18 mouse cellular contexts compared by ENCODE assay signal in genomic region chr4:46883546-46883945, GRCm38 (mm10).
DNase-seq lines count a peak whose midpoint lies in the region; ATAC-seq and TF ChIP-seq lines count a peak whose summit lies in the region.
"Had no signal": no experiment of that assay in that cellular context is flagged by ENCODE, and none has a peak within 500 bp of the region (broad histone marks: within the 10 kb centered on the region; RNA-seq: fewer than 3 reads in every experiment).

No protein-coding gene starts in this region.

- 80% methylated on average over 9 of the region's 9 CpGs for WGBS in forebrain, embryonic 13.5 days
- WGBS in forebrain, embryonic 11.5 days, result 87% methylated on average over 9 of the region's 9 CpGs
- 66% methylated on average over 9 of the region's 9 CpGs for WGBS in hindbrain, embryonic 15.5 days
- 51% methylated on average over 9 of the region's 9 CpGs for WGBS in hindbrain, postnatal 0 days
- 88% methylated on average over 9 of the region's 9 CpGs for WGBS in midbrain, embryonic 13.5 days
- 86% methylated on average over 9 of the region's 9 CpGs for WGBS in midbrain, embryonic 11.5 days

- no peak for TF ChIP-seq CTCF in hindbrain, postnatal 0 days (IDR thresholded peaks at IDR 0.05; ENCODE audit: low read depth)

- no peaks in the 10 kb centered on the region for H3K36me3 ChIP-seq in forebrain, embryonic 13.5 days (ENCODE audit: poor library complexity, severe bottlenecking)
- no peaks in the 10 kb centered on the region for H3K36me3 ChIP-seq in forebrain, embryonic 11.5 days (ENCODE audit: control insufficient read depth, insufficient read depth, low read length)
- no peaks in the 10 kb centered on the region for H3K36me3 ChIP-seq in hindbrain, embryonic 15.5 days
- H3K36me3 ChIP-seq in hindbrain, postnatal 0 days (ENCODE audit: insufficient read depth, low read length), result no peaks in the 10 kb centered on the region
- no peaks in the 10 kb centered on the region for H3K36me3 ChIP-seq in midbrain, embryonic 13.5 days
- H3K36me3 ChIP-seq in midbrain, embryonic 11.5 days (ENCODE audit: control insufficient read depth, insufficient read depth, low read length), result no peaks in the 10 kb centered on the region
- H3K36me3 ChIP-seq: liver, embryonic 15.5 days; midbrain, embryonic 12.5 days; neural tube, embryonic 12.5 days had no signal

- peaks cover 9% of the 10 kb centered on the region; the same call in 1 of the 2 replicates for H3K27me3 ChIP-seq in forebrain, embryonic 13.5 days
- no peaks in the 10 kb centered on the region for H3K27me3 ChIP-seq in forebrain, embryonic 11.5 days (ENCODE audit: control insufficient read depth, insufficient read depth, low read length)
- H3K27me3 ChIP-seq in hindbrain, embryonic 15.5 days, result no peaks in the 10 kb centered on the region
- no peaks in the 10 kb centered on the region for H3K27me3 ChIP-seq in hindbrain, postnatal 0 days (ENCODE audit: insufficient read depth, low read length)
- H3K27me3 ChIP-seq in midbrain, embryonic 13.5 days, result no peaks in the 10 kb centered on the region
- H3K27me3 ChIP-seq in midbrain, embryonic 11.5 days (ENCODE audit: control insufficient read depth, insufficient read depth, low read length), result no peaks in the 10 kb centered on the region; the same call in 1 of the 2 replicates
- H3K27me3 ChIP-seq: midbrain, embryonic 12.5 days; neural tube, embryonic 12.5 days had no signal

- 0 out of 2 replicates have a peak, but pooled peaks have one; percentile 36 for ATAC-seq in forebrain, embryonic 13.5 days
- ATAC-seq in forebrain, embryonic 11.5 days (replicated peaks; ENCODE audit: low FRiP score), result no peak
- no peak for ATAC-seq in hindbrain, embryonic 15.5 days (ENCODE audit: low FRiP score, low read depth)
- no peak for ATAC-seq in hindbrain, postnatal 0 days
- peak; percentile 43; the same call in 1 of the 2 replicates for ATAC-seq in midbrain, embryonic 13.5 days
- ATAC-seq in midbrain, embryonic 11.5 days (ENCODE audit: low FRiP score), result no peak
- ATAC-seq: forebrain, embryonic 16.5 days; Patski had no signal

- H3K9ac ChIP-seq in forebrain, embryonic 13.5 days, result no peak overlapping the region
- no peak overlapping the region for H3K9ac ChIP-seq in forebrain, embryonic 11.5 days (ENCODE audit: low read length)
- no peak overlapping the region for H3K9ac ChIP-seq in hindbrain, embryonic 15.5 days
- H3K9ac ChIP-seq in hindbrain, postnatal 0 days (replicated peaks; ENCODE audit: low read length), result no peak overlapping the region
- no peak overlapping the region for H3K9ac ChIP-seq in midbrain, embryonic 13.5 days (replicated peaks)
- no peak overlapping the region for H3K9ac ChIP-seq in midbrain, embryonic 11.5 days (ENCODE audit: low read length)
- H3K9ac ChIP-seq: liver, embryonic 15.5 days; midbrain, embryonic 12.5 days; neural tube, embryonic 12.5 days had no signal

- peaks cover 14% of the 10 kb centered on the region; the same call in 1 of the 2 replicates for H3K4me1 ChIP-seq in forebrain, embryonic 13.5 days
- H3K4me1 ChIP-seq in forebrain, embryonic 11.5 days (replicated peaks; ENCODE audit: control insufficient read depth, insufficient read depth, low read length), result no peaks in the 10 kb centered on the region
- H3K4me1 ChIP-seq in hindbrain, embryonic 15.5 days (replicated peaks), result peaks cover 45% of the 10 kb centered on the region
- peaks cover 19% of the 10 kb centered on the region for H3K4me1 ChIP-seq in hindbrain, postnatal 0 days (ENCODE audit: insufficient read depth, low read length)
- peaks cover 28% of the 10 kb centered on the region for H3K4me1 ChIP-seq in midbrain, embryonic 13.5 days (replicated peaks)
- 0 out of 2 replicates have a peak, but pooled peaks cover 2% of the 10 kb centered on the region for H3K4me1 ChIP-seq in midbrain, embryonic 11.5 days (ENCODE audit: control insufficient read depth, insufficient read depth, low read length)
- H3K4me1 ChIP-seq: liver, embryonic 15.5 days had no signal

- peaks cover 5% of the 10 kb centered on the region; the same call in 1 of the 2 replicates for H3K9me3 ChIP-seq in forebrain, embryonic 13.5 days (replicated peaks)
- H3K9me3 ChIP-seq in forebrain, embryonic 11.5 days (ENCODE audit: control insufficient read depth, low read length), result no peaks in the 10 kb centered on the region
- no peaks in the 10 kb centered on the region for H3K9me3 ChIP-seq in hindbrain, embryonic 15.5 days
- no peaks in the 10 kb centered on the region for H3K9me3 ChIP-seq in hindbrain, postnatal 0 days (ENCODE audit: low read length)
- no peaks in the 10 kb centered on the region for H3K9me3 ChIP-seq in midbrain, embryonic 13.5 days
- H3K9me3 ChIP-seq in midbrain, embryonic 11.5 days (ENCODE audit: control insufficient read depth, low read length), result no peaks in the 10 kb centered on the region
- H3K9me3 ChIP-seq: liver, embryonic 15.5 days; midbrain, embryonic 12.5 days; neural tube, embryonic 12.5 days had no signal

- no peak overlapping the region for H3K4me3 ChIP-seq in forebrain, embryonic 13.5 days
- H3K4me3 ChIP-seq in forebrain, embryonic 11.5 days (ENCODE audit: low read depth, low read length), result no peak overlapping the region
- H3K4me3 ChIP-seq in hindbrain, embryonic 15.5 days, result no peak overlapping the region
- H3K4me3 ChIP-seq in hindbrain, postnatal 0 days (ENCODE audit: low read length), result no peak overlapping the region
- H3K4me3 ChIP-seq in midbrain, embryonic 13.5 days (replicated peaks), result no peak overlapping the region
- H3K4me3 ChIP-seq in midbrain, embryonic 11.5 days (ENCODE audit: low read depth, low read length), result no peak overlapping the region
- H3K4me3 ChIP-seq: liver, embryonic 15.5 days; midbrain, embryonic 12.5 days; neural tube, embryonic 12.5 days had no signal

- no peak for DNase-seq in forebrain, embryonic 11.5 days (ENCODE audit: low spot score)
- DNase-seq in hindbrain, postnatal 0 days (ENCODE audit: low spot score), result no peak
- no peak for DNase-seq in midbrain, embryonic 11.5 days (ENCODE audit: low spot score, missing footprints)
- DNase-seq in cerebellum, postnatal 36 days, result peak; percentile 62 to 67
- no peak for DNase-seq in adrenal gland, adult 18-20 months (ENCODE audit: low spot score in 2 of 2)
- DNase-seq: gastrocnemius, postnatal 36 days; kidney, adult 18-20 months; layer of hippocampus, adult 9-11 months; lung, postnatal 36 days; thymus, postnatal 36 days had no signal

- no peak overlapping the region for H3K4me2 ChIP-seq in forebrain, embryonic 13.5 days
- no peak overlapping the region for H3K4me2 ChIP-seq in forebrain, embryonic 11.5 days (ENCODE audit: low read depth, low read length, severe bottlenecking)
- H3K4me2 ChIP-seq in hindbrain, embryonic 15.5 days, result no peak overlapping the region
- H3K4me2 ChIP-seq in hindbrain, postnatal 0 days (ENCODE audit: low read depth, low read length), result no peak overlapping the region
- no peak overlapping the region for H3K4me2 ChIP-seq in midbrain, embryonic 13.5 days (replicated peaks)
- H3K4me2 ChIP-seq in midbrain, embryonic 11.5 days, result no peak overlapping the region
- H3K4me2 ChIP-seq: liver, embryonic 15.5 days; midbrain, embryonic 12.5 days; neural tube, embryonic 12.5 days had no signal

- H3K27ac ChIP-seq in forebrain, embryonic 13.5 days, result no peak overlapping the region
- H3K27ac ChIP-seq in forebrain, embryonic 11.5 days (ENCODE audit: low read depth, low read length), result no peak overlapping the region
- peak overlapping the region; percentile 4 for H3K27ac ChIP-seq in hindbrain, embryonic 15.5 days (replicated peaks)
- H3K27ac ChIP-seq in hindbrain, postnatal 0 days, result no peak overlapping the region
- no peak overlapping the region for H3K27ac ChIP-seq in midbrain, embryonic 13.5 days
- no peak overlapping the region for H3K27ac ChIP-seq in midbrain, embryonic 11.5 days (ENCODE audit: low read depth, low read length)
- H3K27ac ChIP-seq: liver, embryonic 15.5 days; midbrain, embryonic 12.5 days; neural tube, embryonic 12.5 days had no signal

Comparison
In these comparisons a context has a peak if more than half of its experiments do, and no peak if none do; other contexts are left out.
1. ATAC-seq: peak in forebrain, embryonic 13.5 days (single experiment) and midbrain, embryonic 13.5 days (single experiment); none in forebrain, embryonic 11.5 days (single experiment), hindbrain, embryonic 15.5 days (single experiment), hindbrain, postnatal 0 days (single experiment) and midbrain, embryonic 11.5 days (single experiment).
2. DNase-seq: peak in cerebellum, postnatal 36 days (2 of 2); none in forebrain, embryonic 11.5 days (single experiment), hindbrain, postnatal 0 days (single experiment), midbrain, embryonic 11.5 days (single experiment) and adrenal gland, adult 18-20 months (0 of 2).